Mouse (Mus musculus): ENCODE measurements at regions not wholly inside any gene's neighbourhood (a gene's known extent, or its start where the extent isn't known, plus 50 kb on each side); places are given as distances from the start of the nearest gene placed in this dataset.

DNA sequence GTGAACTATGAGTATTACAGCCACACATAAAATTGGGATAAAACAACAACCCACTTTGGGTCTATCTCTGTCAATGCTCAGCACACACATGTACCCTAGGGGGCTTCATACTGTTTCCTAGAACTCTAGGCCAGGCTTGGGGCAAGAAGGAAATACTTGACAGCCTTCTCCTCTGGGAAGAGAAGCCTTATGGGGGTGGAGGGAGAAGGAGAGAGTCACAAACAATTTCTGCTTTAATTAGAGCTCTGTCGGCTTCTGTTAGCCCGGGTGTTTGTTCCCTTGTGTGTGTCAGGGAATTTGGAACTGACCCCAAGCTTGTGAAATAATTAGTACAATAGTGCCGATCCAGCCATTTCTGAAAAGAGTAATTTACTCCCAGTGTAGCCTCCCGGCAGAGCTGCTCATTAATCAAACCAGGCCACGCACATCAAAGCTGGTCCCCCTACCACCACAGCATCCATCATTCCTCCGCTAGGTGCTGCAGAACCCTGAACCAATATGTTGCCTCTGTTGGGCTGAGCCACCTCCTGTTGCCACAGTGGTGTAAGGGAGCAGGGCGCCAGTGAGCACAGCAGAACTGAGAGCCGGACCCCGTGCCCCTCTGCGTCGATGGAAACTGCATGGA lies 307.3 kb downstream of the Tmem114 start:
- DNase-seq, result peak; percentile 29 to 42

DNA sequence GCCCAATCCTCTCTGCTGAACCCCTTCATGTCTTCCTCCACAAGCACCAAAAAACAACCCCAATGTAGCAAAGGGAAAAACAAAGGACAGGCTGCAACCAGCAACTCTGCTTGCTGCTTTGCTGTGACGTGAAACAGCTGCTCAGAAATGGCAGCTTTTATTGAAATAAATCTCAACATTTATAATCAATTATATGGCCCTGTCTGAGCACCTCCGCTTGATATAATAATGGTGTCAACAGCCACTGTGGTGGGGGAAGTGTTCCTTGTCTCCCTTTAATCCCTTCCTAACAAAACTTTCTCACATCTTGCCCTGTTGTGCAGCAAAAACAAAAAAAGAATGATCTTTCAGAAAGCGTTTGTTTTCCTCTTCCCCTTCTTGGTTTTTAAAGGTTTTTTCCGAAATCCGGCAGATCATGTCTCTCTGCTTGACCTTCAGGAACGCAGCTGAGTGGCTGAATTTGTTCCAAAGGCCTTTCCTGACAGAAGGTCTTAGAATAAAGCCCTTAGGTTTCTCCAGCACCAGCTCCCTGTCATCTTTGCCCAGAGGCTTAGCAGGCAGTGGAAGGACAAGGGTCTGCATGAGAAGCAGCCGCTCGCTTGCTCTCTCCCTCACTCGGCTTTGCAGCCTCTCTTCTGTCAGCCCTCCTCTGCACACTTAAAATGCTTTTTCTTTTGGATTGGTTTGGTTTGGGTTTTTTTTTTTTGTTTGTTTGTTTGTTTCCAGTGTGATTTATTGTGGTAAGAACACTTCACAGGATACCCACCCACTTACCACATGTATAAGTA lies 313.4 kb downstream of the Tmem114 start:
- DNase-seq, result peak; percentile 18 to 31

GRCm38 (mm10) chr16:8108141-8109122 lies 316.5 kb downstream of the Tmem114 start:
- DNase-seq, result peak; percentile 65 to 75

- no peak for DNase-seq
These were observed 345.9 kb downstream of the Tmem114 start for GRCm38 (mm10) chr16:8079024-8079423.

- DNase-seq, result peak; percentile 38 to 41
These were observed 346.5 kb downstream of the Tmem114 start for GRCm38 (mm10) chr16:8078461-8078860.

DNA sequence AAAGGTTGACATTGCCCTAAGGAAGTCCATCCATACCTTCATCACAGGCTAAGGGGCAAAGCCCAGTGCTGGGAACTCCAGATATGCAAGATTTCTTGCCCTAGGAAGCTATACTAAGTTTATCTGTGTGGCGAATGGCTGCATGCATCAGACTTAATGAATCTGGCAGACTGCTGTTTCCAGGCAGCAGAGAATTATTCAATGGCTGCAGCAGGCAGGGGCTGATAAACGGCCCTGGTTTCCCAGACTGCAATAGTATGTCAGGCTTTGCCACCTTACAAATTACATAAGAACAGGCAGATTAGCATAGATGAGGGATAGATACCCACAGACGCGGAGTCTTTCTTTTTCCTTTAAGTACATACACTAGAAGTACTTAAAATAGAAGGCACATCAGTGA lies 350.2 kb downstream of the Tmem114 start:
- DNase-seq, result no peak

GRCm38 (mm10) chr16:8053936-8054335 lies 371.0 kb downstream of the Tmem114 start:
- no peak for DNase-seq

GRCm38 (mm10) chr16:8008966-8009365 lies 416.0 kb downstream of the Tmem114 start:
- DNase-seq, result no peak

DNA sequence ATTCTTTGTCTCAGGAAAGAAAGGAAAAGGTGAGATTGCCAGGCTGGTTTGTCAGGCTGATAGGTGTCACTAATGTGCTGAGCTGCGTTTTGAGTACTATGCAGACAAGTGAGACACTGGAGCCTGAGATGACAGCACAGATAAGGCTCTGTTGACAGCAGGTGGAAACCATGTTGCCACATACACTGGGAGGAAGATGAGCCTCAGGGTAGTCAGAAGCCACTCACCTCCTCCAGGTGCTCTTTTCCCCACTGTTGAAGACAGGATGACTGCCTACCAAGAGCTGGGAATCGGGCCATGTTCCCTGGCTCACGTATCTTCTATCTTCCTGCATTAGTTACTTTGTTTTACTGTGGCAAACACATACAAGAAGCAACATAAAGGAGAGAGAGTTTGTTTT lies 418.3 kb downstream of the Tmem114 start:
- DNase-seq, result no peak

DNA sequence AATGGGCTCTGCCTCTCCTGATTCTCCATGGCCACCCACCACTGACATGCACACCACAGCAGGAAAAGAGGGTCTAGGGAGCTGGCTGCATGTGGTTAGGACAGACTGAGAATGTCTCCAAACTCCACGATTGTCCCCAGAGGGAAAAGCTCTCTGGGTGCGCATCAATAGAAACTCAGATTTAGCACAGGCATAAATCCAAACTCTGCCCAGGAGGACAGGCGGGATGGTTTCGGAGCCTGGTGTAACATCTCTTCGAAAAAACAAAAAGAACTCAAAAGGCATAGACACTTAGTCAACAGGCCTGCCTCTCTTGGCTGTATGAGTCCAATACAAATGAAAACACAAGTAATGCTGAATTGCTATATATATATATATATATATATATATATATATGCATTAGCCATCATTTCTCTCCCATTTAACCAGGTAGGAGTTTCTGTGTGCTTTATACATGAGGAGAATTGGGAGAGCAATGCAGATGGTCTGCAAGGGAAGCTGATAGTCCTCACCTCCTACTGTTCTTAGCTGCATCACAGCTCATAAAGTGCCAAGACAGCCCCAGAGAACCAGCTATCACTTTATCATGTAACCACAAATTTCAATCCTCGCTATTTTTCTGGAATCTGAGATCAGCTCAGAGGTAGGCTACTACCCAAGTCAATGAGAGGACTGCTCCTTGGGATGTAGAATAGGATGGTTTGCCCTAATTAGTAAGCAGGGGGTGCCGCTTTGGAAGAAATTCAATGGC lies 422.4 kb downstream of the Tmem114 start:
- DNase-seq, result no peak

DNA sequence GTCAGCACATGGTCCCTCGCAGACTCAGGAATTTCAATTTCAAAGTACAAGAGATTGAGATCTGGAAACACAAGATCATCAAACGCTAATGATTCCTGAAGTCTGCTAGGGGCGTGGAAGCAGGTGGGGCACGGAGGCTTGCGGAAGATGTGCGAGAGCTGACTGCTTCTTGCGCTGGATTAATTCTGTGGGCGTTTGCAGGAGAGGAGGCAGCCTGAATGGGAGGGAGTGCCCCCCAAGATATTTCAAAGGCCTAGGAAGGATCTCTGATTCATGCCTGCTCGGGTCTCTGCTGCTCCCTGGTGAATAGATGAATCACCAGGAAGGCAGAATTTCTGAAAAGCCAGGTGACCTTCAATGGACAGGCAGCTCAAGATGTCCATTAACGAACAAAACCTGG lies 442.1 kb downstream of the Tmem114 start:
- DNase-seq, result peak in 1 of 2 experiments; percentile 5

- no peak for DNase-seq
These were observed 446.5 kb downstream of the Tmem114 start for GRCm38 (mm10) chr16:7978466-7978865.

DNA sequence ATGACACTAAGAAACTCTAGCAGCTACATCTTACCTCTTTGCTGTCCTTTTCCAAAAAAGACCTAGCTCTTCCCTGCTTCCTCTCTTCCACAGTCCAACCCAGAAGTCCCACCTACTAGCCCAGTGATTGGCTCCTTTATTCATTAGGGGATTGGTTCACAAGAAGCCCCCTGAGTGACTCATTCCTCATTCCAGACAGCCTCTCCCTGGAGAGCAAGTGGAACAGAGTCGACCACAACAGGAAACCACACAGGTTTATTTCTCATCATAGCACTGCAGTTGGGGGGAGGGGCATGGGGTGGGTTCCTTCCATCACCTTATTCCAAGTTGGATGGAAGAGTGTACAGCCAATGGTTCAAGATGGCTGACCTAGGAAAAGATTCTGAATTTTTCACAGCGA lies 473.3 kb downstream of the Tmem114 start:
- no peak for DNase-seq

DNA sequence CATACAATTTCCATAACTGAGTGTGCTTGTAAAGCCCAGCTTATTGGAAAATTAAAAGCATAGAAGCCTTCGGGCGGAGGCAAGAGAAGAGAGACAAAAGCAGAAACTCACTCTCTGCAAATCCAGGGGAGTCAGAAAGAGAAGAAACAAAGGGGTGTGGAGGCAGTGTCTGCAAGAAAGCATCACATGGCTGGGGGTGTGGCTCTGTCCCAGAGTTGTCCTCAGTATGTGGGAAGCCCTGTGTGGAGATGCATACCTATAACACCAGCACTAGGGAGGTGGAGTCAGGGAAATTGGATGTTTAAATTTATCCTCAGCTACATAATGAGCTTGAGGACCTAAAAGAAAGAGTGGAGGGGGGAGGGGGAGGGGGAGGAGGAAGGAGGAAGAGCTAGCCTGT lies 482.6 kb downstream of the Tmem114 start:
- no peak for DNase-seq

GRCm38 (mm10) chr16:7937167-7937566 lies 487.8 kb downstream of the Tmem114 start:
- DNase-seq, result no peak

GRCm38 (mm10) chr16:7932322-7932721 lies 492.6 kb downstream of the Tmem114 start:
- peak; percentile 13 to 14 for DNase-seq

DNA sequence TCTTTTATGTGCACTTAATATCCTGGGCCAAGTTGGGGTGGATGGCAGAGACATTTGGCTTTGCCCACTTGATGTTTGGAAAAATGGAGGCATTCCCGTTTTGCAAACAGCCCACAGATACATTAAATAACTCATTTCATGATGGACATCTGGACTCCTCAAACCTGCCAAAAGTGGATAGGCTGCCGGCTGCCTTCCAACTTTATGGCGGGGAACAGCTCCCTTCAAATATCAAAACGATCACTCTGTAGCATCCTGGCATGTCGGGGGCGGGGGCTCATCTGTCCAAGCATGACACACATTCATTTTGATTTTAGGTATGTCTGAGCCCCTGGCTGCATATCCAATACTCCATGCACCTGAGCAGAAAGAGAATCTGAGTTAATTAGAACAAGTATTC lies 493.3 kb downstream of the Tmem114 start:
- DNase-seq, result no peak

DNA sequence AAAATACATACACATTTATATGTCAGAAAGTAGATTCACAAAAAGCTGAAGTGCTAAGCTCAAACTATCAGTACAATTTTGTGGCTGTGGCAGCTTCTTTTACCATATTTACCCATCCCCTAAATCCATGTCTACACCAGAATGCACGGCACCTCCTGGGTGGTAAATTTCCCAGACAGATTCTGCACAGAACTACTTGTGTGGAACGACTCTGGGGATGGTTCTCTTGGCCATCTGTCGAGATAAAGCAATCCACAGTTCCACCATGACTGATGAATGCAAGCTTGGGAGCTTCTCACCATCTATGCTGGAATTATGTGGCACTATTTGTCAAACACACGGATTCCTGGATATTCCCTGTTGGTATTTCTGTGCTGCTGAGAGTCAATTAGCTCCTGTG lies 495.8 kb downstream of the Tmem114 start:
- DNase-seq, result no peak

DNA sequence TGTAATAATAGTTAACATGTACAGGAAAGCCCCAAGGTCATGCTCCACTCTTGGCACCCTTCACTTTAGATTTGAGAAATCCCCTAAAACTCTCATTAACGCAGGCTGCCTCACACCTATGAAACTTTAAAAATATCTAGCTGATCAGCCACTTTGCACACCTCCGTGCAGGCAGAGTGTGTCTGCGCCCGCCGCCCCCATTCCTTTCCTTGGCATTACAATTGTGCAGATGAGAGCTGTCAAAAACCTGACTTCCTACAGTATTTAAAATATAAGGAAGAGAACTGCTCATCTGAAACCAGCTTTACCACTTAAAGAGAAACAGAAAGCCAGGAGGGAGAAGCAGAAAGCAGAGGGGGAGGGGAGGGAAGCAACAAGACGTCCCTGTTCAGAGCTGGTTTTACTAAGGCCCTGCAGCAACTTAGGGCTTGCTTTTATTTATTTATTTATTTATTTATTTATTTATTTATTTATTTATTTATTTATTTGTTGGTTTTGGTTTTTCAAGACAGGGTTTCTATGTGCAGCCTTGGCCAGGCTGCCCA lies 496.5 kb downstream of the Tmem114 start:
- DNase-seq, result no peak

DNA sequence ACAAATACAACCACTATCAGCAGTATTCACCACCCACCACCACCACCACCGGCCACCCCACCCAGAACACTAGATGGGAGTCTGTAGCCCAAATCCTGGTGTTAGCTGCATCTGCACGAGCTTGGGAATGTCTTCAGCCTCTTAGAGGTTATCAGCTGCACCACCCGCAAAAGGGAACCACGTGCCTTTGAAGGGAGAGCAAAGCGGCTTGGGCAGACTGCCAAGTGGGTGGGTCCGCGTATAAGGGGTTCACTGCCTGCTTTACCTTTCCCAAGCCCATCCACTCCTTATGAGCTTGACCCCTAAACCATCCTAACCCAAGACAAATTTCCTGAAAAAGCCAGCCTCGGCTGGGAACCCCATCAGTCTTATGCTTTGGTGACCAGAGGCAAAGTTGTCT lies 497.2 kb downstream of the Tmem114 start:
- DNase-seq, result peak; percentile 51 to 61

GRCm38 (mm10) chr16:7895786-7896185 lies 529.1 kb downstream of the Tmem114 start:
- no peak for DNase-seq

DNA sequence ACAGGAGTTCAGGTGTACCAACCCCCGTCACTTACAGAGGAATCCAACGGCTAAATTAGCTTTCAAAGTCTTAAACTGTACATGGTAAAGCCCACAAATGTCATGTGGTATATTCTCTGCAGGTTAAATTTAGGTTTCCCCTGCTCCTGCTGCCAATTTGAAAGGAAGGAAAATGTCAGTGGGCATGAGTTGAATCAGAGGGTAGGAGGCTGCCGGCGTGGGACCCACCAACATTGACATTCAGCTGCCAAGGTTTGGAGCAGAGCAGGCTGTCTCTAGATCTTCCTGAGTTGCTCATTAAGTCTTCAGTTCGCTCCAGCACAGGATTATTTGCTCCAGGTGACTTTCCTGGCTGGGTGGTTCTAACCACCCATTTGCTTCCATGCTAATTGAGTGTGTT lies 532.1 kb downstream of the Tmem114 start:
- DNase-seq, result no peak
